18 mouse cellular contexts compared by ENCODE assay signal in genomic region chr9:118655726-118656125, GRCm38 (mm10).
"Had no signal": no experiment of that assay in that cellular context is flagged by ENCODE, and none has a peak within 500 bp of the region (broad histone marks: within the 10 kb centered on the region; RNA-seq: fewer than 3 reads in every experiment).

No protein-coding gene starts in this region.

- H3K4me3 ChIP-seq: intestine, embryonic 15.5 days; kidney, embryonic 15.5 days; left cerebral cortex, adult 2 months; limb, embryonic 12.5 days; limb, embryonic 15.5 days; midbrain, embryonic 12.5 days; midbrain, embryonic 15.5 days; myocyte; neural tube, embryonic 13.5 days; stomach, embryonic 15.5 days had no signal

- H3K27ac ChIP-seq: intestine, embryonic 15.5 days; left cerebral cortex, adult 2 months; limb, embryonic 12.5 days; limb, embryonic 15.5 days; liver, embryonic 14.5 days; midbrain, embryonic 12.5 days; midbrain, embryonic 15.5 days; neural tube, embryonic 13.5 days; stomach, embryonic 15.5 days had no signal

- H3K36me3 ChIP-seq: intestine, embryonic 15.5 days; midbrain, embryonic 12.5 days; midbrain, embryonic 15.5 days; neural tube, embryonic 13.5 days had no signal

- H3K4me1 ChIP-seq: intestine, embryonic 15.5 days; midbrain, embryonic 12.5 days; midbrain, embryonic 15.5 days; stomach, embryonic 15.5 days had no signal

- H3K27me3 ChIP-seq: intestine, embryonic 15.5 days; kidney, embryonic 15.5 days; limb, embryonic 12.5 days; limb, embryonic 15.5 days; midbrain, embryonic 12.5 days; midbrain, embryonic 15.5 days; neural tube, embryonic 13.5 days; stomach, embryonic 15.5 days had no signal

- DNase-seq: layer of hippocampus, postnatal 36 days; lung, adult 2 months; lung, postnatal 36 days; retina, postnatal 1 day; right cerebral cortex, postnatal 25 days; spleen, adult 18-20 months; thymus, postnatal 36 days had no signal

- ATAC-seq: intestine, embryonic 15.5 days; midbrain, embryonic 15.5 days had no signal

- H3K4me2 ChIP-seq: intestine, embryonic 15.5 days; kidney, embryonic 15.5 days; limb, embryonic 12.5 days; limb, embryonic 15.5 days; midbrain, embryonic 12.5 days; midbrain, embryonic 15.5 days; neural tube, embryonic 13.5 days; stomach, embryonic 15.5 days had no signal

- H3K9me3 ChIP-seq: intestine, embryonic 15.5 days; kidney, embryonic 15.5 days; limb, embryonic 15.5 days; midbrain, embryonic 12.5 days; midbrain, embryonic 15.5 days; neural tube, embryonic 13.5 days; stomach, embryonic 15.5 days had no signal

- H3K9ac ChIP-seq: intestine, embryonic 15.5 days; kidney, embryonic 15.5 days; limb, embryonic 12.5 days; limb, embryonic 15.5 days; liver, embryonic 14.5 days; midbrain, embryonic 12.5 days; midbrain, embryonic 15.5 days; neural tube, embryonic 13.5 days; stomach, embryonic 15.5 days had no signal
